Mouse (Mus musculus) telencephalon, adult 2 months (tissue): Measurements from ENCODE around the gene Fto.
A peak's percentile ranks its signal among the peaks of the same experiment; 100 is the strongest.

Source experiments
- DNase-seq: peaks from one replicate; pipeline ENCODE4 v3.0.0-alpha.2; 2011; ENCODE audit warnings: low read depth, low spot score

Gene Fto

GRCm38 (mm10) chr8:91324271-91324670 is 10.9 kb downstream of the Fto start:
- DNase-seq: no peak

- no peak for DNase-seq
Observed at GRCm38 (mm10) chr8:91324916-91325315, 11.6 kb downstream of the Fto start.

- no peak for DNase-seq
Observed at GRCm38 (mm10) chr8:91326018-91326417, 12.7 kb downstream of the Fto start.

GRCm38 (mm10) chr8:91326946-91327345 is 13.6 kb downstream of the Fto start:
- DNase-seq: no peak

- DNase-seq: no peak
Observed at GRCm38 (mm10) chr8:91327471-91328205, 14.3 kb downstream of the Fto start.

GRCm38 (mm10) chr8:91329056-91329455 is 15.7 kb downstream of the Fto start:
- DNase-seq: no peak

GRCm38 (mm10) chr8:91329461-91329850 is 16.1 kb downstream of the Fto start:
- no peak for DNase-seq

GRCm38 (mm10) chr8:91338389-91339154 is 25.2 kb downstream of the Fto start:
- DNase-seq: peak; percentile 62

GRCm38 (mm10) chr8:91339651-91340050 is 26.3 kb downstream of the Fto start:
- DNase-seq: no peak

- no peak for DNase-seq
Observed at GRCm38 (mm10) chr8:91340746-91341145, 27.4 kb downstream of the Fto start.

- no peak for DNase-seq
Observed at GRCm38 (mm10) chr8:91342196-91342595, 28.9 kb downstream of the Fto start.

GRCm38 (mm10) chr8:91342798-91343197 is 29.5 kb downstream of the Fto start:
- DNase-seq: no peak

- DNase-seq: no peak
Observed at GRCm38 (mm10) chr8:91344659-91345058, 31.3 kb downstream of the Fto start.

GRCm38 (mm10) chr8:91347146-91347545 is 33.8 kb downstream of the Fto start:
- no peak for DNase-seq

GRCm38 (mm10) chr8:91347595-91347994 is 34.3 kb downstream of the Fto start:
- no peak for DNase-seq

- DNase-seq: no peak
Observed at GRCm38 (mm10) chr8:91349816-91350215, 36.5 kb downstream of the Fto start.

GRCm38 (mm10) chr8:91350628-91351027 is 37.3 kb downstream of the Fto start:
- no peak for DNase-seq

- no peak for DNase-seq
Observed at GRCm38 (mm10) chr8:91352598-91352997, 39.3 kb downstream of the Fto start.

- DNase-seq: no peak
Observed at GRCm38 (mm10) chr8:91353062-91353461, 39.7 kb downstream of the Fto start.

GRCm38 (mm10) chr8:91353907-91354306 is 40.6 kb downstream of the Fto start:
- DNase-seq: no peak

GRCm38 (mm10) chr8:91355301-91355905 is 42.1 kb downstream of the Fto start:
- no peak for DNase-seq

- DNase-seq: no peak
Observed at GRCm38 (mm10) chr8:91355956-91356699, 42.8 kb downstream of the Fto start.
